Mouse (Mus musculus): ENCODE measurements around the gene Smc6. TPM values are rescaled to one million over a fixed set of nuclear protein-coding genes. Genes with fewer than 3 reads are reported as not detected.

Smc6 gene
- polyA plus RNA-seq, 1 experiment from 2014 or later: 134 TPM

GRCm38 (mm10) chr12:11226529-11227268 is 39.0 kb upstream of the Smc6 start:
- no peaks in the 10 kb centered on the region for H3K36me3 ChIP-seq (ENCODE audit: control insufficient read depth, insufficient read depth, low read length)
- 73% methylated on average over 5 of the region's 5 CpGs for whole genome bisulfite sequencing
- no peaks in the 10 kb centered on the region for H3K9me3 ChIP-seq (ENCODE audit: control insufficient read depth, low read length)
- H3K27me3 ChIP-seq (replicated peaks; ENCODE audit: control insufficient read depth, insufficient read depth, low read length): no peaks in the 10 kb centered on the region
- ATAC-seq (ENCODE audit: low read depth) (peak; percentile 45; the same call in 1 of the 2 replicates), DNase-seq (ENCODE audit: low spot score) (peak; percentile 79)
- H3K27ac ChIP-seq (replicated peaks; ENCODE audit: low read depth, low read length): peak overlapping the region; percentile 44
- H3K9ac ChIP-seq (ENCODE audit: low read depth, low read length): no peak overlapping the region
- peaks cover 8% of the 10 kb centered on the region for H3K4me1 ChIP-seq (ENCODE audit: control insufficient read depth, insufficient read depth, low read length)
- H3K4me3 ChIP-seq (ENCODE audit: low read depth, low read length): no peak overlapping the region
- no peak overlapping the region for H3K4me2 ChIP-seq (ENCODE audit: low read depth, low read length)

DNA sequence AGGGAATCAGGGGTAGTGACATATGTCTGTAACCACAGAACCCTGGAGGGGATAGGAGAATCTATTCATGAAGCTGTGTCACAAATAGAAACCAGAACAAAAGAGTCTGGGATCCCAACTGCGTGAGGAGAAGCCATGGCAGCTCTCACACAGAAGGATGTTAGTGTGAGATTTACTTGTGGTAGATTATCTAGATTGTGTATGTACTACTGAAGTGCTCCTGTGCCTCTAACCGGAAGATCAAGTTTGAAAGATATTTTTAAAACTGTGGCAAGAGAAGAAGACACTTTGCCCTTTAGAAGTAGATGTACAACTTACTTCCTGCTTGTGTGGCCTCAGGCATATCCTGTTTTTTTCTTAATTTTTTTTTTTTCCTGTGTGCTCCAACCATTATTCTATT is 35.4 kb upstream of the Smc6 start:
- 60% methylated on average over 2 of the region's 2 CpGs for WGBS
- Histone ChIP-seq H3K9ac (ENCODE audit: low read depth, low read length) (no peak overlapping the region), H3K27ac (replicated peaks; ENCODE audit: low read depth, low read length) (no peak overlapping the region), H3K4me3 (ENCODE audit: low read depth, low read length) (no peak overlapping the region), H3K36me3 (ENCODE audit: control insufficient read depth, insufficient read depth, low read length) (no peaks in the 10 kb centered on the region), H3K4me2 (ENCODE audit: low read depth, low read length) (no peak overlapping the region), H3K27me3 (replicated peaks; ENCODE audit: control insufficient read depth, insufficient read depth, low read length) (no peaks in the 10 kb centered on the region), H3K9me3 (ENCODE audit: control insufficient read depth, low read length) (no peaks in the 10 kb centered on the region), H3K4me1 (ENCODE audit: control insufficient read depth, insufficient read depth, low read length) (no peaks in the 10 kb centered on the region)
- ATAC-seq (ENCODE audit: low read depth) (no peak), DNase-seq (ENCODE audit: low spot score) (no peak)

GRCm38 (mm10) chr12:11235996-11236395 is 29.7 kb upstream of the Smc6 start:
- 0 out of 2 replicates have a peak, but pooled peaks cover 2% of the 10 kb centered on the region for H3K36me3 ChIP-seq (ENCODE audit: control insufficient read depth, insufficient read depth, low read length)
- no peaks in the 10 kb centered on the region for H3K4me1 ChIP-seq (ENCODE audit: control insufficient read depth, insufficient read depth, low read length)
- ATAC-seq (ENCODE audit: low read depth): no peak
- DNase-seq (ENCODE audit: low spot score): no peak
- no peak overlapping the region for H3K4me2 ChIP-seq (ENCODE audit: low read depth, low read length)
- H3K9me3 ChIP-seq (ENCODE audit: control insufficient read depth, low read length): no peaks in the 10 kb centered on the region
- no peak overlapping the region for H3K4me3 ChIP-seq (ENCODE audit: low read depth, low read length)
- no peak overlapping the region for H3K27ac ChIP-seq (replicated peaks; ENCODE audit: low read depth, low read length)
- no peak overlapping the region for H3K9ac ChIP-seq (ENCODE audit: low read depth, low read length)
- no peaks in the 10 kb centered on the region for H3K27me3 ChIP-seq (replicated peaks; ENCODE audit: control insufficient read depth, insufficient read depth, low read length)
- WGBS: 70% methylated on average over 2 of the region's 2 CpGs

GRCm38 (mm10) chr12:11247460-11247859 is 18.2 kb upstream of the Smc6 start:
- no peak for ATAC-seq (ENCODE audit: low read depth)
- H3K4me2 ChIP-seq (ENCODE audit: low read depth, low read length): no peak overlapping the region
- WGBS: 100% methylated on average over 1 of the region's 1 CpGs
- no peaks in the 10 kb centered on the region for H3K27me3 ChIP-seq (replicated peaks; ENCODE audit: control insufficient read depth, insufficient read depth, low read length)
- no peak overlapping the region for H3K27ac ChIP-seq (replicated peaks; ENCODE audit: low read depth, low read length)
- no peak for DNase-seq (ENCODE audit: low spot score)
- no peak overlapping the region for H3K4me3 ChIP-seq (ENCODE audit: low read depth, low read length)
- no peaks in the 10 kb centered on the region for H3K9me3 ChIP-seq (ENCODE audit: control insufficient read depth, low read length)
- peaks cover 13% of the 10 kb centered on the region; the same call in 1 of the 2 replicates for H3K36me3 ChIP-seq (ENCODE audit: control insufficient read depth, insufficient read depth, low read length)
- no peaks in the 10 kb centered on the region for H3K4me1 ChIP-seq (ENCODE audit: control insufficient read depth, insufficient read depth, low read length)
- H3K9ac ChIP-seq (ENCODE audit: low read depth, low read length): no peak overlapping the region

GRCm38 (mm10) chr12:11250322-11250721 is 15.4 kb upstream of the Smc6 start:
- Histone ChIP-seq H3K36me3 (ENCODE audit: control insufficient read depth, insufficient read depth, low read length) (peaks cover 16% of the 10 kb centered on the region; the same call in 1 of the 2 replicates), H3K27ac (replicated peaks; ENCODE audit: low read depth, low read length) (no peak overlapping the region), H3K9ac (ENCODE audit: low read depth, low read length) (no peak overlapping the region), H3K4me3 (ENCODE audit: low read depth, low read length) (no peak overlapping the region), H3K9me3 (ENCODE audit: control insufficient read depth, low read length) (no peaks in the 10 kb centered on the region), H3K27me3 (replicated peaks; ENCODE audit: control insufficient read depth, insufficient read depth, low read length) (no peaks in the 10 kb centered on the region), H3K4me2 (ENCODE audit: low read depth, low read length) (no peak overlapping the region), H3K4me1 (ENCODE audit: control insufficient read depth, insufficient read depth, low read length) (no peaks in the 10 kb centered on the region)
- DNase-seq (ENCODE audit: low spot score): no peak
- WGBS: 77% methylated on average over 3 of the region's 3 CpGs
- ATAC-seq (ENCODE audit: low read depth): no peak

GRCm38 (mm10) chr12:11264895-11265294 is 791 bp upstream of the Smc6 start:
- H3K27me3 ChIP-seq (replicated peaks; ENCODE audit: control insufficient read depth, insufficient read depth, low read length): no peaks in the 10 kb centered on the region
- 3% methylated on average over 13 of the region's 13 CpGs for WGBS
- no peaks in the 10 kb centered on the region for H3K9me3 ChIP-seq (ENCODE audit: control insufficient read depth, low read length)
- peak overlapping the region; percentile 91 for H3K4me3 ChIP-seq (ENCODE audit: low read depth, low read length)
- no peaks in the 10 kb centered on the region for H3K36me3 ChIP-seq (ENCODE audit: control insufficient read depth, insufficient read depth, low read length)
- no peak overlapping the region; the same call in 1 of the 2 replicates for H3K27ac ChIP-seq (replicated peaks; ENCODE audit: low read depth, low read length)
- ATAC-seq (ENCODE audit: low read depth) (no peak), DNase-seq (ENCODE audit: low spot score) (no peak)
- peak overlapping the region; percentile 92 for H3K9ac ChIP-seq (ENCODE audit: low read depth, low read length)
- H3K4me2 ChIP-seq (ENCODE audit: low read depth, low read length): peak overlapping the region; percentile 93
- H3K4me1 ChIP-seq (ENCODE audit: control insufficient read depth, insufficient read depth, low read length): peaks cover 24% of the 10 kb centered on the region

DNA sequence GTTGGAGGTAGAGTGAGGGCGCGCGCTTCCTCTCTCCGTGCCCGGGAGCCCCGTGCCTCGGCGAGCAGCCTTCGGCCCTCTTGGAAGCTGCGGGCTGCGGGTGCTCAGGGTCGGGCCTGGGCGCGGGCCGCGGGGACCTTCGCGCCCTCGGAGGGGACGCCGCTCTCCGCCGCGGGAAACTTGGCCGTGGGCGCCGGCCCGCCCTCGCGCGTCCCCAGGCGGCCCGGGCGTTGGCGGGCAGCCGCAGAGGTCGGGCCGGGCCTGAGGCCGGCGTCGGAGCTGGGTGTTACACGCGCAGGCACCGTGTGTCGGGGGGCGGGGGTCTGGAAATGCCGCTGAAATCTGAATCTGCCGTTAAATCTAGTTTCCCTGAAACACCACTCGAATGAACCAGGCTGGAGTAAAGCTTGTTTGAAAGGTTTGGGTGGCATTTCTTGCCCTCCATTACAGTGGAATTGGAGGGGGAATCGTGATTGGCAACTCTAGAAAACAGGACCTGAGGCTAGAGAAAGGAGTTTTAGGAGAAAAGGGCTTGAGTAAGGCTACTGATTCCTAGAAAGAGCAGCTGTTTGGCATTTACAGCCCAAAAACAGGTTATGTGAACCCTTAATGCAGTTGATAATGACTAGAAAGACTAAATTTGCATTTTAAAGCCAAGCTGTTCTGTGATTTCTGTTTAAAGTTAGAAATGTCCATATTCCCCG is 748 bp downstream of the Smc6 start:
- H3K27me3 ChIP-seq (replicated peaks; ENCODE audit: control insufficient read depth, insufficient read depth, low read length): no peaks in the 10 kb centered on the region
- H3K27ac ChIP-seq (replicated peaks; ENCODE audit: low read depth, low read length): peak overlapping the region; percentile 92
- peak overlapping the region; percentile 70 for H3K4me2 ChIP-seq (ENCODE audit: low read depth, low read length)
- H3K4me1 ChIP-seq (ENCODE audit: control insufficient read depth, insufficient read depth, low read length): peaks cover 24% of the 10 kb centered on the region
- peak overlapping the region; percentile 91 for H3K4me3 ChIP-seq (ENCODE audit: low read depth, low read length)
- peak; percentile 56 for DNase-seq (ENCODE audit: low spot score)
- ATAC-seq (ENCODE audit: low read depth): peak; percentile 50
- WGBS: under 1% methylated on average over 24 of the region's 51 CpGs
- peak overlapping the region; percentile 92 for H3K9ac ChIP-seq (ENCODE audit: low read depth, low read length)
- no peaks in the 10 kb centered on the region for H3K9me3 ChIP-seq (ENCODE audit: control insufficient read depth, low read length)
- H3K36me3 ChIP-seq (ENCODE audit: control insufficient read depth, insufficient read depth, low read length): no peaks in the 10 kb centered on the region

- Histone ChIP-seq H3K36me3 (ENCODE audit: control insufficient read depth, insufficient read depth, low read length) (peaks cover 2% of the 10 kb centered on the region; the same call in 1 of the 2 replicates), H3K27me3 (replicated peaks; ENCODE audit: control insufficient read depth, insufficient read depth, low read length) (no peaks in the 10 kb centered on the region), H3K27ac (replicated peaks; ENCODE audit: low read depth, low read length) (peak overlapping the region; percentile 92; the same call in 1 of the 2 replicates), H3K4me2 (ENCODE audit: low read depth, low read length) (peak overlapping the region; percentile 70), H3K4me3 (ENCODE audit: low read depth, low read length) (peak overlapping the region; percentile 91), H3K9ac (ENCODE audit: low read depth, low read length) (peak overlapping the region; percentile 92), H3K4me1 (ENCODE audit: control insufficient read depth, insufficient read depth, low read length) (peaks cover 24% of the 10 kb centered on the region), H3K9me3 (ENCODE audit: control insufficient read depth, low read length) (no peaks in the 10 kb centered on the region)
- ATAC-seq (ENCODE audit: low read depth): no peak
- DNase-seq (ENCODE audit: low spot score): peak; percentile 7
- WGBS: 0% methylated on average over 4 of the region's 4 CpGs
Measured at GRCm38 (mm10) chr12:11267030-11267429, 1.3 kb downstream of the Smc6 start.

Data from embryonic facial prominence, embryonic 14.5 days (tissue).